Mouse (Mus musculus) liver, embryonic 16.5 days (tissue): ENCODE results near the gene Phf11b. TPM values are rescaled to one million over a fixed set of nuclear protein-coding genes. Genes with fewer than 3 reads are reported as not detected.
"Not testable (repeated sequence)": the region's sequence is repeated elsewhere in the genome, so short reads cannot be mapped to it uniquely, and the experiment has no call there.

Source experiments
- ATAC-seq: fragments of 200-750 bp; cut with Nextera tagmentation; 2 replicates; pipeline ENCODE4 v1.8.0; 2017; ENCODE audit warnings: low read depth, mild to moderate bottlenecking, moderate number of reproducible peaks, moderate library complexity
- H3K27ac ChIP-seq: fragments of 300-500 bp; sonication (generic); 2 replicates; pipeline ENCODE4 v1.5.1; 2014; ENCODE audit warnings: mild to moderate bottlenecking, low read length
- H3K27me3 ChIP-seq: fragments of 300-500 bp; sonication (generic); 2 replicates; pipeline ENCODE4 v1.6.1; 2014; ENCODE audit warnings: low read depth, low read length, mixed read lengths; ENCODE audit not compliant: control insufficient read depth, insufficient read depth
- H3K36me3 ChIP-seq: fragments of 300-500 bp; sonication (generic); 2 replicates; pipeline ENCODE4 v1.6.1; 2014; ENCODE audit warnings: mild to moderate bottlenecking; ENCODE audit not compliant: control insufficient read depth, insufficient read depth
- H3K4me1 ChIP-seq: fragments of 300-500 bp; sonication (generic); 2 replicates; pipeline ENCODE4 v1.6.1; 2014; ENCODE audit warnings: low read depth, low read length, mixed read lengths; ENCODE audit not compliant: control insufficient read depth
- H3K4me2 ChIP-seq: fragments of 300-500 bp; sonication (generic); 2 replicates; pipeline ENCODE4 v1.6.1; 2014; ENCODE audit warnings: low read depth, low read length, mixed read lengths
- H3K4me3 ChIP-seq: fragments of 300-500 bp; sonication (generic); 2 replicates; pipeline ENCODE4 v1.5.1; 2014; ENCODE audit warnings: low read depth, mild to moderate bottlenecking, low read length
- H3K9ac ChIP-seq: fragments of 300-500 bp; sonication (generic); 2 replicates; pipeline ENCODE4 v1.6.1; 2014; ENCODE audit warnings: low read depth, low read length
- H3K9me3 ChIP-seq: fragments of 300-500 bp; sonication (generic); replicated peaks from 2 replicates; pipeline ENCODE4 v1.6.1; 2016; ENCODE audit warnings: low read length; ENCODE audit not compliant: control insufficient read depth
- WGBS: fragments of 180-500 bp; shearing (Covaris S2); extraction: QIAGEN DNeasy Blood & Tissue Kit; methylation state at CpG from one replicate; pipeline ENCODE4 v1.1.7; 2014; ENCODE audit not compliant: insufficient replicate concordance; 5-methylcytosine and 5-hydroxymethylcytosine counted together
- polyA plus RNA-seq: library from polyadenylated mRNA; unstranded; fragments of >200 nt; fragmentation: Nextera tagmentation; extraction: Ambion mirVana; gene quantifications from 2 replicates; pipeline ENCODE4 v1.2.1, GENCODE M21; 2015

The Phf11b gene
- 0.97 and 1.1 TPM in 2 replicates for polyA plus RNA-seq

GRCm38 (mm10) chr14:59341189-59341588 lies at the start of gene Phf11b:
TSS of gene Phf11b (minus strand) at chr14:59341351.
- 29% methylated on average over 1 of the region's 1 CpGs for WGBS
- not testable (repeated sequence) for H3K27me3 ChIP-seq, H3K4me2 ChIP-seq, H3K27ac ChIP-seq, ATAC-seq, H3K4me1 ChIP-seq, H3K9ac ChIP-seq, H3K4me3 ChIP-seq, H3K9me3 ChIP-seq, H3K36me3 ChIP-seq

GRCm38 (mm10) chr14:59390181-59390580 lies 49.0 kb upstream of the Phf11b start:
- H3K4me2 ChIP-seq, H3K9me3 ChIP-seq, H3K27ac ChIP-seq, H3K4me1 ChIP-seq, H3K4me3 ChIP-seq, H3K36me3 ChIP-seq, H3K9ac ChIP-seq, H3K27me3 ChIP-seq, ATAC-seq: not testable (repeated sequence)
- 70% methylated on average over 4 of the region's 4 CpGs for WGBS

GRCm38 (mm10) chr14:59389532-59389931 lies 48.4 kb upstream of the Phf11b start:
- 32% methylated on average over 1 of the region's 1 CpGs for WGBS

GRCm38 (mm10) chr14:59370348-59371068 lies 29.4 kb upstream of the Phf11b start:
- Histone ChIP-seq H3K27ac (no peak overlapping the region), H3K4me3 (no peak overlapping the region), H3K36me3 (no peaks in the 10 kb centered on the region), H3K9ac (no peak overlapping the region), H3K4me2 (no peak overlapping the region), H3K4me1 (no peaks in the 10 kb centered on the region), H3K27me3 (no peaks in the 10 kb centered on the region), H3K9me3 (no peaks in the 10 kb centered on the region)
- WGBS, result 84% methylated on average over 25 of the region's 25 CpGs
- no peak for ATAC-seq

More at GRCm38 (mm10) chr14:59389532-59389931, 48.4 kb upstream of the Phf11b start:
- Histone ChIP-seq H3K36me3 (no peaks in the 10 kb centered on the region), H3K9me3 (no peaks in the 10 kb centered on the region), H3K27me3 (no peaks in the 10 kb centered on the region), H3K4me3 (no peak overlapping the region), H3K27ac (no peak overlapping the region), H3K4me1 (no peaks in the 10 kb centered on the region), H3K4me2 (no peak overlapping the region), H3K9ac (no peak overlapping the region)
- no peak for ATAC-seq

GRCm38 (mm10) chr14:59366386-59367105 lies 25.4 kb upstream of the Phf11b start:
- Histone ChIP-seq H3K4me2 (no peak overlapping the region), H3K27me3 (no peaks in the 10 kb centered on the region), H3K27ac (no peak overlapping the region), H3K9me3 (no peaks in the 10 kb centered on the region), H3K9ac (no peak overlapping the region), H3K4me1 (no peaks in the 10 kb centered on the region), H3K36me3 (no peaks in the 10 kb centered on the region), H3K4me3 (no peak overlapping the region)
- 66% methylated on average over 8 of the region's 8 CpGs for WGBS
- ATAC-seq, result no peak

- no peak within 1 kb of the TSS for H3K4me3 ChIP-seq
- no peak for ATAC-seq
- no peak within 1 kb of the TSS for H3K4me2 ChIP-seq
- H3K4me1 ChIP-seq, result no peaks in the 10 kb centered on the region
- H3K36me3 ChIP-seq, result no peaks in the 10 kb centered on the region
- H3K27ac ChIP-seq, result no peak within 1 kb of the TSS
- no peaks in the 10 kb centered on the region for H3K9me3 ChIP-seq
- 56% methylated on average over 6 of the region's 6 CpGs for whole genome bisulfite sequencing
- H3K27me3 ChIP-seq, result no peaks in the 10 kb centered on the region
- H3K9ac ChIP-seq, result no peak within 1 kb of the TSS
These were observed 24.1 kb upstream of the Phf11b start, which contains the start of gene Phf11d for GRCm38 (mm10) chr14:59365244-59365644. TSS of gene Phf11d (minus strand) at chr14:59365470.

GRCm38 (mm10) chr14:59339541-59339940 lies 1.6 kb downstream of the Phf11b start:
- H3K4me1 ChIP-seq, result no peaks in the 10 kb centered on the region
- WGBS, result 60% methylated on average over 1 of the region's 1 CpGs
- no peak overlapping the region for H3K4me3 ChIP-seq
- no peaks in the 10 kb centered on the region for H3K36me3 ChIP-seq
- H3K4me2 ChIP-seq, result no peak overlapping the region
- no peaks in the 10 kb centered on the region for H3K27me3 ChIP-seq
- no peak overlapping the region for H3K9ac ChIP-seq
- H3K27ac ChIP-seq, result no peak overlapping the region
- no peak for ATAC-seq
- H3K9me3 ChIP-seq, result no peaks in the 10 kb centered on the region

- not testable (repeated sequence) for H3K27ac ChIP-seq, H3K36me3 ChIP-seq, H3K4me1 ChIP-seq, H3K27me3 ChIP-seq, H3K9ac ChIP-seq, H3K4me3 ChIP-seq, H3K4me2 ChIP-seq, ATAC-seq, H3K9me3 ChIP-seq
- WGBS, result 63% methylated on average over 3 of the region's 3 CpGs
These were observed 5.1 kb downstream of the Phf11b start for GRCm38 (mm10) chr14:59336056-59336455.

GRCm38 (mm10) chr14:59330499-59330898 lies 10.7 kb downstream of the Phf11b start:
- not testable (repeated sequence) for H3K36me3 ChIP-seq, H3K4me3 ChIP-seq, H3K9me3 ChIP-seq, H3K4me1 ChIP-seq, ATAC-seq, H3K4me2 ChIP-seq, H3K27ac ChIP-seq, H3K9ac ChIP-seq, H3K27me3 ChIP-seq
- 46% methylated on average over 3 of the region's 3 CpGs for WGBS
